In genomic region chr1:43468207-43468606, GRCm38 (mm10) we compare ENCODE assay signal across 14 mouse cellular contexts. TPM values are rescaled to one million over a fixed set of nuclear protein-coding genes. Genes with fewer than 3 reads are reported as not detected.
DNase-seq lines count a peak whose midpoint lies in the region; ATAC-seq and TF ChIP-seq lines count a peak whose summit lies in the region.
"Had no signal": no experiment of that assay in that cellular context is flagged by ENCODE, and none has a peak within 500 bp of the region (broad histone marks: within the 10 kb centered on the region; RNA-seq: fewer than 3 reads in every experiment).

No protein-coding gene starts in this region.

- H3K9me3 ChIP-seq in heart, postnatal 0 days (replicated peaks; ENCODE audit: control insufficient read depth, low read length) = no peaks in the 10 kb centered on the region
- H3K9me3 ChIP-seq in lung, embryonic 16.5 days (ENCODE audit: control insufficient read depth, low read length) = no peaks in the 10 kb centered on the region

- no peaks in the 10 kb centered on the region for H3K27me3 ChIP-seq in cerebellum, adult 2 months (ENCODE audit: control insufficient read depth, insufficient read depth, low read length)
- no peaks in the 10 kb centered on the region for H3K27me3 ChIP-seq in heart, postnatal 0 days (ENCODE audit: control insufficient read depth, insufficient read depth, low read length)
- no peaks in the 10 kb centered on the region for H3K27me3 ChIP-seq in lung, embryonic 16.5 days (ENCODE audit: control insufficient read depth, insufficient read depth, low read depth, low read length)
- H3K27me3 ChIP-seq: Patski had no signal

- TF ChIP-seq EP300 in heart, postnatal 0 days (IDR thresholded peaks at IDR 0.05; ENCODE audit: low read depth) = no peak

- H3K4me2 ChIP-seq in heart, postnatal 0 days (ENCODE audit: low read depth, low read length) = no peak overlapping the region
- no peak overlapping the region for H3K4me2 ChIP-seq in lung, embryonic 16.5 days (ENCODE audit: low read depth, low read length)
- H3K4me2 ChIP-seq: lung, embryonic 14.5 days had no signal

- H3K27ac ChIP-seq in cerebellum, adult 2 months (ENCODE audit: insufficient read depth, low read length) = peak overlapping the region; percentile 35; the same call in 1 of the 2 replicates
- H3K27ac ChIP-seq in heart, postnatal 0 days (ENCODE audit: low read depth) = peak overlapping the region; percentile 40; the same call in 1 of the 2 replicates
- 0 out of 2 replicates have a peak overlapping the region, but pooled peaks have one; percentile 12 for H3K27ac ChIP-seq in lung, embryonic 16.5 days (ENCODE audit: low read length)
- H3K27ac ChIP-seq: hindbrain, postnatal 0 days had no signal

- no peak for ATAC-seq in heart, postnatal 0 days (ENCODE audit: insufficient read depth, low read depth)
- no peak for ATAC-seq in lung, embryonic 16.5 days (ENCODE audit: low read depth)
- ATAC-seq: Patski had no signal

- TF ChIP-seq CTCF in cerebellum, adult 2 months (IDR thresholded peaks at IDR 0.05; ENCODE audit: borderline replicate concordance, insufficient read depth, low read depth, low read length) = no peak
- no peak for TF ChIP-seq CTCF in heart, postnatal 0 days (IDR thresholded peaks at IDR 0.05; ENCODE audit: low read depth)

- no peak overlapping the region for H3K4me3 ChIP-seq in cerebellum, adult 2 months (replicated peaks; ENCODE audit: insufficient read depth, low read depth, low read length)
- no peak overlapping the region for H3K4me3 ChIP-seq in heart, postnatal 0 days (ENCODE audit: low read depth, low read length)
- H3K4me3 ChIP-seq in lung, embryonic 16.5 days (ENCODE audit: low read length) = no peak overlapping the region

- 71% methylated on average over 7 of the region's 7 CpGs for WGBS in cerebellum, adult 2 months
- 47% methylated on average over 7 of the region's 7 CpGs for WGBS in heart, postnatal 0 days
- WGBS in lung, embryonic 16.5 days = 58% methylated on average over 7 of the region's 7 CpGs

- peak in 1 of 2 experiments; percentile 13 for DNase-seq in cerebellum, adult 2 months
- DNase-seq in cerebellum, postnatal 4 days (ENCODE audit: low spot score in 2 of 2) = no peak
- no peak for DNase-seq in heart, postnatal 0 days (ENCODE audit: low spot score)
- DNase-seq in heart, adult 18-20 months = no peak
- no peak for DNase-seq in lung, adult 18-20 months
- DNase-seq in thymus, postnatal 4 days = peak; percentile 51
- no peak for DNase-seq in lung, postnatal 10 days
- DNase-seq: embryo, embryonic 11 days; left cerebral cortex, postnatal 4 days; right cerebral cortex, postnatal 25 days had no signal

- H3K36me3 ChIP-seq in heart, postnatal 0 days (replicated peaks; ENCODE audit: control insufficient read depth, insufficient read depth, low read length) = no peaks in the 10 kb centered on the region
- H3K36me3 ChIP-seq in lung, embryonic 16.5 days (ENCODE audit: control insufficient read depth, insufficient read depth, low read length) = no peaks in the 10 kb centered on the region

- TF ChIP-seq POLR2A in cerebellum, adult 2 months (IDR thresholded peaks at IDR 0.05; ENCODE audit: borderline replicate concordance, insufficient read depth, low read length) = no peak

- peaks cover 38% of the 10 kb centered on the region for H3K4me1 ChIP-seq in cerebellum, adult 2 months (ENCODE audit: control insufficient read depth, insufficient read depth, low read length)
- peaks cover 51% of the 10 kb centered on the region for H3K4me1 ChIP-seq in heart, postnatal 0 days (ENCODE audit: control insufficient read depth, insufficient read depth)
- peaks cover 78% of the 10 kb centered on the region for H3K4me1 ChIP-seq in lung, embryonic 16.5 days (replicated peaks; ENCODE audit: control insufficient read depth, insufficient read depth, low read length)

- no peak overlapping the region for H3K9ac ChIP-seq in heart, postnatal 0 days (replicated peaks; ENCODE audit: low read depth, low read length)
- H3K9ac ChIP-seq in lung, embryonic 16.5 days (ENCODE audit: low read length) = no peak overlapping the region
- H3K9ac ChIP-seq: lung, embryonic 14.5 days had no signal

RNA-seq across cellular contexts. Expression of gene Nck2, which starts 23.8 kb away (rescaled TPM):
- polyA plus RNA-seq in cerebellum, adult 2 months (2012; rRNA removed) = 21.0 and 23.1 TPM in 2 replicates
- total RNA-seq in heart, postnatal 0 days (2014; rRNA removed; ENCODE audit: low replicate concordance) = 47.8 and 49.7 TPM in 2 replicates
- polyA plus RNA-seq in heart, postnatal 0 days (2015; fragmentation: Nextera tagmentation; extraction: Ambion mirVana) = 17.6 and 17.7 TPM in 2 replicates
- total RNA-seq in heart, adult 18-20 months (2021) = 10 to 100 TPM; 12.9 to 13.0 TPM
- polyA plus RNA-seq in lung, embryonic 16.5 days (2015; fragmentation: Nextera tagmentation; extraction: Ambion mirVana) = 41.6 and 43.4 TPM in 2 replicates
